Mouse (Mus musculus) cerebellum, postnatal 4 days (tissue): ENCODE data around the gene Gm21885.
A peak's percentile ranks its signal among the peaks of the same experiment; 100 is the strongest.

Experiments used
- DNase-seq, 2 experiments: peaks; one replicate each; pipeline ENCODE4 v3.0.0; 2022; ENCODE audit warnings: low spot score in 2 of 2, mixed read lengths in 1 of 2

Gm21885 gene

DNA sequence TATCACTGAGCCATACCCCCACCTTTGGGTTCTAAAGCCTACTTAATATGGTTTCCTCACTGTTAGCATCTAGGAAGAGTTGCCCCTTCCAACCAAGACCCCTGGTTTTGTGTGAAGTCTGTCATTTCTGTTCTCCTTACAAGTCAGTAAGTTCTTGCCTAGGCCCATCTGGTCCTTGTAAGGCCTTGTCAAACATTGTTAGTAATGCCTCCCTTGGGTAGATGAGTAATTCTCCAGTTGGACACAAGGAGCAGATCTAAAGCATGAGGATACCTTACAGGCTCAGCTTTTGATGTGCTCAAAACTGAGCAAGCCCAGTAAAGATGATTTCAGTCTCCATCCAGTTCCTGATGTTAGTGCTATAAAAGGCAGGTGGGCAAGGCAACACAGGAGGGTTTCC, 12.9 kb upstream of the Gm21885 start:
- no peak for DNase-seq

DNA sequence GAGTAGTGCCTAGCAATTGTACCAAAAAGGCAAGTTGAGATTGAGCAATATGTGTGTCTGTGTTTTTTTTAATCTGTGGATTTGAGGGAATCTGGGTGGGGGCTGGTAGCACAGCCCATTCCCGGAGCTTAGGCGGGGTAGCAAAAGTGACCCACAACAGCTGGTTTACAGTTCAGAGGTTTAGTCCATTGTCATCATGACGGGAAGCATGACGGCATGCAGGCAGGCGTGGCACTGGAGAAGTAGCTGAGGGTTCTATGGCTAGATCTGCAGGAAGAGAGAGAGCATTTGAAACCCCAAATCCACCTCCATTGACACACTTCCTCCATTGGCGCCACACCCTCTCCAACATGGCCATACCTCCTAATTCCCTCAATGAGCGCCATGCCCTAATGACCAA, 11.8 kb upstream of the Gm21885 start:
- DNase-seq, result no peak

DNA sequence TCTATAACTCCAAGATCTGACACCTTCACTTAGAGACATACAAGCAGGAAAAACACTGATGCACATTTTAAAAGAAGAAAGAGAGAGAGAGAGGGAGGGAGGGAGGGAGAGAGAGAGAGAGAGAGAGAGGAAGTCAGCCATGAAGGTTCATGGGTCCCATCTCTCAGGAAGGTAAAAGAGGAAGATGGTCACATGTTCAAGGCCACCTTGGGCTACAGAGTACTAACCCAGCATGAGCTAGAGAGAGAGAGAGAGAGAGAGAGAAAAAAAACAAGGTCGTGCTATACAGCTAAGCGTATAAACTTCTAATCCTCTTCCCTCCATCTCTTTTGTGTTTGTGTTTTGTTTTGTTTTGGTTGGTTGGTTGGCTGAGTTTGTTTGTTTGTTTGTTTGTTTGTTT, 10.7 kb upstream of the Gm21885 start:
- DNase-seq, result no peak

DNA sequence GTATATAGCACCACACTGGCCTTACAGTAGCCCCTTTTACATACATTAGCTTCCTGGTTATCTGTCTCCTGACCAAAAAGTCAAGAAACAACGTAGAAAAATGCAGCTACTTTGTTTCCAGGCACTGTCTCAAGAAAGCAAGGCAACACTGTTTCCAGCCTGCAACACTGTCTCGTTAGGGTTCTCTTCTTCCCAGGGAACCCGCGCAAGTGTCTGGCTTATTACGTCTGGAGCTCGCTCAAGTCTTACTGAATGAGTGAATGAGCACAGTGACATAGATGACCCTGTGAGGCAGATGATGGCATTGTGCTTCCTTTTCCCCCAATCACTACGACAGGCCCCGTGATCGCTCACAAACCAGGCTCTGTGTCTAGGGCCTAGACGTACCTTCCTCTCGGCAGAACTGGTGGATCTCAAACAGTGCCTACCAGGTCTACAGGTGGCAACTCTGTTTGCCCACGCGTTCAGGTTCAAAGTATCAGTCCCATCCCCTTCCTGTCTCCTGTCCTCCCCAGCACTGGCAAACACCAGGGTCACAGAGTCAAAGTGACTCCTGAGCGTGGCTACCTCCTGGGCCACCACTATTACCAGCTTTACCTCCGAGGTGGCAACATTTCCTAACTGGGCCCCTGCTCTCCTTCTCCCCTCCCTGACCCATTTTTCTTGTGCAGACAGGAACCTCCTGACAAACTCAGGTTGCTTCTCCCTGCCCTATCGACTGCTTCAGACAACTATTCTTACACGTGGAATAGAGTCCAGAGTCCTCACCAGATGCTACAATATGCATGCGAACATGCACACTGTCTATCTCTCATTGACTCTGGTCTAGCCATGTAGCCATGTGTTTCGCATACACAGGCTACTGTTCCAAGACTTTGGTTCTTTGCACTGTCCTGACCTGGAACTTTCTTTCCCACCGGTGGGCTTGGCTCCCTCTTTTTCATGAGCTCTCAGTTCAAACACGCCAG, 8.4 kb upstream of the Gm21885 start:
- no peak for DNase-seq

DNA sequence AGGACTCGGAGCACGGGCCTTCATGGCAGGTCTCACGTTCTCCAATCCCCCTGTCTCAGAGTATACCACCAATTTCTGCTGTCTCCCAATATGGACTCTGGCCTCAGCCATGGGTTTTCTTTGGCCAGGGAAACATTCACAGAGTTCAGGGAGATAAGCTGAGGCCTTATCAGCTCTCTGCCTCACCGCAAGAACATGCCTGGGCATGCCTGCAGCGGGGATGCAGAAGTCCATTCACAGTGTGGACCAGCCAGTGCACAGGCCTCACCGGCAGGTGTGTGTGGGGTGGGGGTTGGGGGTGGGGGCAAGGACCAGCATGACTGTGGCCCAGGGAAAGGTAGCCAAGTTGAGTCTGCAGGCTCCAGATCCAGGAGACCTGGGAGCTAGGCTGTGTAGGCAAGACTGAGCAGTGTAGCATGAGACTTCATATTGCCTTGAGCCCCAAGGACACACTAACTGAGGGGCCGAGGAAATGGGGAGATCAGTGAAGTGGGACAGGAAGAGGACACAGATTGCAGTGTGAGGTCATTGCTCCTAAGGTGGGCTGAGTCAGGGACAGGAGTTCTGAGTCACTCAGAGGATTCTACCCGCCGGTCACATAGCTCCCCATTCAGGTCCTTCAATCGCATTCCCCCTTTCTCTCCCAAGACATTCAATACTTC, 7.3 kb upstream of the Gm21885 start:
- no peak for DNase-seq

DNA sequence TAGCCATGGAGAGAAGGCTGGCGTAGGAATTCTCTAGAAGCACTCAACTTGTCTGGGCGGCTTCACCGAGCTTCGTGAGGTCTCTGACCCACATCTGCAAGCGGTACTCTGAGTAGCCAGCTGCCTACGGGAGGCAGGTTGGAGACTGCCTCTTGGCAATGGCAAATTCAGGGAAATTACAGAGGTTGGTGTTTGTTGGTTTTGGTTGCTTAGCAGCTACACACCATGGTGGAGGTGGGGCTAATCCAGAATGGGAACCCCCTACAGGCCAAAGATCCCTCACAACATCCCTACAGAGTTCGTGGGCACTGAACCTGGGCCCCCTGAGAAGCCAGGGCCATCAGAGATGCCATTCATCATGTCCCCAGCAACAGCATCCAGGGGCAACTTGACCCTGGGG, 6.4 kb upstream of the Gm21885 start:
- no peak for DNase-seq

DNA sequence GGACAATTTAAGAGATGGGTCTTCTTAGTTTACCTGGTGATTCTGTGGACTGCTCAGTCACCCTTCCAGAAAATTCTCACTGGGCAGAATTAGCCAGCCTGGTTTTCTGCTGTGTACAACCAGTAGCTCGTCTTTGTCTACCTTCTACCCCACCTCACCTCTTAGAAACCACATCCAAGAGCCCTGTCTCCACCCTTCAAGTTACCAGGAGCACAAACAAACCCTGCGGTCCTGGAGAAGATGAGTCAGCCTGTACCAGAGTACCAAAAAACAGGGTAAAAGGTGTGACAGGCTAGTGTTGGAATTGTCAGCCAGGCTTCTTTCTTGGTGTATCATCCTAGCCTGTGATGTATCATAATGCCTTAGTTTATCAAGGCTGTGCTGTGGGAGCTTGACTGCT, 6.0 kb upstream of the Gm21885 start:
- no peak for DNase-seq

DNA sequence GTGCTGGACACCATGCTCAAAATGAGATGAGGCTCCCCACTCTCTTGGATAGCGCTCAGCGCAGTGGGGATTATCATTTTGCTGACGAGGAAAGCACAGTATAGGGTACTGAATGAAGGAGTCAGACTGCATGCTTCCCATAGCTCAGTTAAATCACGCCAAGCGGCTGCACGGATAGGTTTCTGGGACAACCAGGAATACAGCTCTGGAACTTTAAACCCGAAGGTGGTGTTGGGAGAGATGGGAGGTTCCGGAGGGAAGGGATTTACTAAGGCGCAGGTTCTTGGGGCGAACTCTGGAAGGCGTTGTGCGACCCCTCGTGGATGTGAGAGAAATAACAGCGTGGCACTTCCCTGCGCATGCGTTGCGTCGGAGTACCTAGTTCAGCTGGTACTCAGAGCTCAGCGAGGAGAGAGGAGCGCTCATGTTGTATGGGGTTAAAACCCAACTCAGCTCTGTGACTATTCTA, 4.8 kb upstream of the Gm21885 start:
- peak; percentile 90 to 91 for DNase-seq

DNA sequence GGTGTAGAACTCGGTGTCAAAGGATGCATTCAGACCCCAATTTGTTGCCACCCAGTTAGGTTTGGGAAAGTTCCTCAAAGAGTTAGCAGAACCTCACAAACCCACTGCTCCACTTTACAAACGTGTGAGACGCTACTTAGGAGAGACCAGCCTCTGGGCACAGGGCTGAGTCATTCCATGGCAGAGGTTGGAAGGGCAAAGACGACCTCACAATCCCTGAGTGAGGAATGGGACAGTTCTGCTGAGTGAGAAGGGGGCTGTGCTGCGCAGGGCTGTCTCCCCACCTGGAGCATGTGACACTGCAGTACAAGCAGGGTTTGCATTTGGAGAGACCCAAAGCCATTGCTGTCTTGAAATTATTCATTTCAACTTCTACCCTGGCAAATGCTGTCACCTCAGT, 618 bp downstream of the Gm21885 start:
- no peak for DNase-seq

DNA sequence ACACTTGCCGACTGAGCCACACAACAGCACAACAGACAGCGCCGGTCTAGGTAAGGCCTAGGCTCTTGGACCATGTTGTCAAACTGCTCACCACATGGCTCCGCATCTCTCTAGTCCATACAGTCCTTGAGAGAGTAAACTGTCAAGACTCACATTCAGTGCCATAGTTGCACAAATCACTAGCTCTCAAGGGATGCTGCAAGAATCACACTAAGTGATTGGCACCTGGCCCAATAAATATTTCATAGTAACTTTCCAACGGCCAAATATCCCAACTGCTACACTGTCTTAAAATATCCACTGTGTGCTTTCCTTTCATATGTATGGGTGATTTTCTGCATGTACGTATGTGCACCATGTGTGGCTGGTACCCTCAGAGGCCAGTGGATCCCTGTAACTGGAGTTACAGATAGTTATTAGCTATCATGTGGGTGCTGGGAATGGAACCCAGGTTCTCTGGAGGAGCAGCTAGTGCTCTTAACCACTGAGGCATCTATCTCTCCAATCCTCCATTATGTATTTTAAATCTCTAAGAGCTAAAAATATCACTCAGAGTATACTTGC, 1.9 kb downstream of the Gm21885 start:
- DNase-seq, result no peak

DNA sequence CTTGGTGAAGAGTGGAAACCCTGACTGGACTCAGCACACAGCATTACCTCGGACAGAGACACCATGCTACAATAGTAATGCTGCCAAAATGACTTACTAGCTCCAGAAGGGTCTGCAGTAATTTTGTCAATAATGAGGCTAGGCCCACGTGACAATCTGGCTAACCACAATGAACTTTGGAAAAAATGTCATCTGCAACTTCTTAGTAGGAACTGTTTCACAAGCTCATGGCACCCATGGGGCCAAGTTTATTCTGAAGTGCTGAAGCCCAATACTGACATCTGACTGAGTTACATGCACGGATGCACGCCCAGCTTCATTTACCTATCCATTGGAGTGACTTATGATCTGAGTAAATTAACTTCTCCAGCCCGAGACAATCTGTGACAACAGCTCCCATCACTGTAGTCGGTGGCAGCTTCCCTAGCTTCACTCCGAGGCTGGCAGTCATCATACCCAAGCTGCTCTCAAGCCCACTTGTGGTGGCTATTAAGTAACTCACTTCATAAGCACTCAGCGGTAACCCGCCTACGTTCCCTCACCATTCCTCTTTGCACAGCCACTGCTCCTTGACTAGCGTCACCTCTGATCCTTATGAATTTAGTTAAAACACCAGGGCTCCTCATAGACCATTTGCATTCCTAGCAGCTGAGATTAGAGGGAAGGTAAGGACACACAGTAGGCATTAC, 4.4 kb downstream of the Gm21885 start:
- DNase-seq, result no peak

DNA sequence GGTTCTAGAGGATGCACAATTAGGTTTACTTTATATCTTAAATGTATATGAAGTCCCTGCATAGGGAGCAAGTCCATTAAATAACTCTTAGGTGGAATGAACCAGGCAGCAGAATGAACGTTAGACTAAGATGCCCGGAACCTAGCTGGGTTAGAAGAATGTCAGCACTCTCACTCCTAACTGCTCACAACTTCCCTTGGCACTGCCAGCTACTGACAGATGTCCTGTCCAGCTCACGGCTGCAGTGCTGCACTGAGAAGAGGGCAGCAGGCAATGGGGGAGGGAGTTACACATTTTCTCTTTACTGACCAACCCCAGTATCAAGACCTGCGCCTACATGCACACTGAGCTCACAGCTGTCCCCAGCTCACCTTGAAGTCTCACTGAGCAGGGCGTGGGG, 5.4 kb downstream of the Gm21885 start:
- DNase-seq, result no peak

DNA sequence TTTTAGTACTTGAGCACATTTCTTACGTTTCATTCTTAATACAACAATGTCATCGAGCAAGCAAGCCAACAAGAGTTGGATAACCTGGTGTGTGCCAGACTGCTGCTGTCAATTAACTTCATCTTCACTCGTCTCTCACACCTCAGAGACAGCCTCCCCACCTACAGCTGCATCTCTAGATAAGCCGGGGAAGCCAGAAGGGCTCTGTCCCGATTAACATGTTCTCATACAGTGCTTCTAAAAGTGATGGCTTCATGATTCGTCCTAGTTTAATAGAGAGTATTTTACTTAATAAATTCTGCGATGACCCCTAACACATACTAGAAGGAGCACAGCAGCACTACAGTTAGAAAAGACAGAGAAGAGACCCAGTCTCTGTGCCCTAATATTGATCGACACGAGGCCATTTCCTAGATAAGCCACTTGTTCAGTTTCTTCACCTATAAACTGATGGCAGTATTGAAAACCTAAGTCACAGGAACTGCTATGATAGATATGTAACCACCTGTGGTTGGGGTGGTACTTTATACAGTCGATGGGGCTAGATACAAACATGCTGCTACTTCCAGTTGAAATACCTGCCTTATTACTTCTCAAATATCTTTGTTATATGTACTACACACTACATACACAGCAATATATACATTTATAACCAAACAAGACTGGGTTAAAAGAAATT, 8.5 kb downstream of the Gm21885 start:
- no peak for DNase-seq

DNA sequence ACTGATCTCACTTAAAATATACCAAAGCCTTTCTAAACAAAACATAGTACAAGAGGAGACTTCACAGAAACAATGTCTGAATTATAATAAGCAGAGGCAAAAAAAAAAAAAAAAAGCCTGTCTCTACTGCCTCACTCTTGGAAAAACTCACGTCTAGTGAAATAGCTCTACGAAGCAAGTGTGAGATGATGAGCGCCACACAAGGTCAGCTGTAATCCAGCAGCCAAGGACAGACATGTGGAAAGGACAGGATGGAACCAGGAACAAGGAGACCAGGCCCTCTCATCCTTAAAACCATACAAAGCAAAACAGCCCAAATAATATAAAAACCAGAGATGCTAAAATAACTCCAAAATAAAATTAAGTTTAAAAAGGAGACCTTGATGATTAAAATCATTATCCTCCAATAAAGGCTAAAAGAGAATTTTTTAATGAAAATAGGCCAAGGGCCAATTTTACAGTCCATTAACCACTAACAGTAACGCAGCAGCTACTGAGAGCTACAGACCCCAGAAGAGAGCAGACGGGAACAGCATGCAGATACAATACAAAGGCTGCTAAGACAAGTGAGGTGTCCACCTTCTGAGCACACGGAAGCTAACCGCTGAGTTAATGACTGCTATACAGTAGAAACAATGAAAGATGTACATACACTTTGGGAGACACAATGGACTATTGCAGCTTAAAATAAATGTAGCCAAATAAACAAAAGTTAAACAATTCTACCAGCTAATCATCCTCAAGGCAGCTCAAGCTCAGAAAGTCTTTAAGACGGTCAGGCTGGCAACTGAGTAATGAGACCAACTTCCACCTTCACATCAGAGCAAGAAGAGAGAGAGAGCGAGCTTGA, 13.5 kb downstream of the Gm21885 start:
- no peak for DNase-seq

DNA sequence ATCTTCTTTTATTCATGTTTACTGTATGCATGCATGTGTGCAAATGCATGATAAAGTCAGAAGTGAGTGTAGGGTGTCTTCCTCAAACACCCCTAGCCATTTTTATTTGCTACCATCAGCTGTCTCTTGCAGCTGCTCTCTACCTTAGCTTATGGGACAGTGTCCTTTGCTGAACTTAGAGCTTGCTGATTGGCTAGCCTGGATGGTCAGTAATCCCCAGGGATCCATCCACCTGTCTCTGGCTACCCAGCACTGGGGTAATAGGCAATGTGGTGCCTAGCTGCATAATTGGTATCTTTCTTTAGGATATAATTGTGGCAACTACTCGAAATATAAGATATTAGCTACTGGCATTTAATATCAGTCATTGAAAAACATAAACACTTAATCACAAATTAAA, 31.1 kb downstream of the Gm21885 start:
- DNase-seq, result no peak

DNA sequence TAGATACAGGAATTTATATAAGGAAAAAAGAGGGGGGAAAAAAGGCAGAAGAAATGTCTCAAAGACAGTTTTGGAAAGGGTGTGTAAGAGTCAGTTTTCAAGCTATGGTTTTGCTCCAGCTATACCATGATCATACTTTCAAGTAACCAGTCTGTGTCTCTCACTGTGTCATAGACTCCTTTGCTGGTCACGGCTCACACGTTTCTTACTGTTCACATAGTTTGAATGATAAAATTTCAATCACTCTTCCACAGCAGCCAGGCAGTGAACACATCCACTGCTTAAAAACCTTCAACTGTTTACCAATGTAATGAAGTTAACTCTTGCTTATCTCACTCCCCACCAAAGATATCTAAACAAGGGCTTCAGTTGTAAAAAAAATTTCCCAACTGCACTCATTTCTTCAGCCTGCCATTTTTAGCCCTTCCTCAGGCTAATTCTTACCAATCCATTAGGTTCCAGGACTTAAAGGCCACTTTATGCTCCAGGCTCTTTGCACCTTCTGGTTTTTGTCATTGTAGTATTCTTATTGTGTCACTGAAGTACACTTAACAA, 32.5 kb downstream of the Gm21885 start:
- DNase-seq, result no peak

DNA sequence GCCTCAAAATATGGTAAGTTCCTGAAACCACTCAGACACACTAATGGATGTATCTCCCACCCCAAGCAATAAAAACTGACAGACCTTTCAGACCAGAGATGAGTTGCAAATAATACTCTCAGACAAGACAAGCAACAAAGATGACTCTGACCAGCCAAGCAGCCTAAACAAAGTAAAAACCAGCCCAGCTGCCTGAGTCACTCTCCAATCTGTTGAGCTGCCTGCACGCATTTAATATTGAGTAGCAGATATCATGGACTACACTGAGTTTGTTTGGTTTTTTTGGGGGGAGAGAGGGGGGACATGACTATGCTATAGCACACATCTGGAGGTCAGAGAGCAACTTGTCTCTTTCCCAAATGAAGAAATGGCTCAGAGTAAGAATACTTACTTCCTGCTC, 33.6 kb downstream of the Gm21885 start:
- DNase-seq, result no peak

DNA sequence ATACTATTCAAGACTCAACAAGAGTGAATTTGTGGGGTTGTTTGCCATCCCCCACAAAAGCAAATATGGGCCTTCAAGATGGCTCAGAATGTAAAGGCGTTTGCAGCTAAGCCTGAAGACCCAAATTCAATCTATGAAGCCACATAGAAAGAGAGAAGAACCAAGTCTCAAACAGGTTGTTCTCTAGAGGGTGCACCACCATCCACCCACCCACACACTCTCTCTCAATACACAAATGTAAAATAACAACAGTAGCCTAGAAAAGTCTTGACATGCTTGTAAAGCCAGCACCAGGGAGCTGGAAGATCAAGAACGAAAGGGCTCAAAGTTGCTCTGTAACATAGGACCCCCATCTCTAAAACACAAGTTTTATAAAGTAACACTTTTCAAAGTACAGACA, 34.9 kb downstream of the Gm21885 start:
- DNase-seq, result no peak

DNA sequence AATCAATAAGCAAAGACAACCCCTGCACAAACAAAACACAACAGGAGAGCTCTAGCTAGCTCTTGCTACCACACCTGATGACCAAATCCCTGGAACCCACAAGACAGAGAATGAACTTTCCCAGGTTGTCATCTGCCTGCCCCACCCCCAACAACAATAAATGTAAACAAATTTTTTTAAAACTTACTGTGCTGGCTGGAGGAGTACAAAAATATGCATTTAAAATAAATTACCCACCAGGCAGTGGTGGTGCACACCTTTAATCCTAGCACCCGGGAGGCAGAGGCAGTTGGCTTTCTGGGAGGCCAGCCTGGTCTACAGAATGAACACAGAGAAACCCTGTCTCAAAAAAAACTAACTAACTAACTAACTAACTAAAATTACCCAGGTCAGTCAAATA, 35.3 kb downstream of the Gm21885 start:
- no peak for DNase-seq

DNA sequence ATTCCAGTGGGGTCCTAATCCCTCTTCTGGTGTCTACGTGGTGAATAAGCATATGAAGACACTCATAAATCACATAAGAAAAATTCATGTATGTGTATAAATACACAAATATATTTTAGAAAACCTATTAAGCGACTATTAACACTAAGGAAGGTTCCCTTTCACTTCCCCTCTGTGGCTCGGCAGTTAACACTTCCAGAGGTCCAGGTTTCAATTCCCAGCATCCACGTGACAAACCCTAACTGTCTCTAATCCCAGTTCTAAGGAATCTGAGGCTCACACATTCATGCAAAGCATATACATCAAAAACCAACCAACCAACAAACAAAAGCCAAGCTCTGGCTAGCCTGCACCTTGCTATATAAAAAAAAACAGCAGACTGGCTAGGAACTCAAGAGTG, 35.8 kb downstream of the Gm21885 start:
- DNase-seq, result no peak
